Mouse (Mus musculus): Measurements from ENCODE around the gene Gm7792.
"Not testable (repeated sequence)": the region's sequence is repeated elsewhere in the genome, so short reads cannot be mapped to it uniquely, and the experiment has no call there.

Gene Gm7792

GRCm38 (mm10) chr5:93843476-93843875, at the start of gene Gm7792:
TSS of gene Gm7792 (plus strand) at chr5:93843776.
- not testable (repeated sequence) for DNase-seq (ENCODE audit: low spot score in 2 of 2)
